Mouse (Mus musculus): ENCODE data around the gene Slc25a16. TPM values are rescaled to one million over a fixed set of nuclear protein-coding genes. Genes with fewer than 3 reads are reported as not detected.

Gene Slc25a16
- polyA plus RNA-seq (2012; ENCODE audit: low replicate concordance), result 12.8 and 16.9 TPM in 2 replicates

GRCm38 (mm10) chr10:62919925-62920765, at the start of gene Slc25a16:
Gene Slc25a16, plus strand, starts transcription at chr10:62920633.

GRCm38 (mm10) chr10:62908896-62909295, 11.5 kb upstream of the Slc25a16 start, which contains the start of gene Tet1:
Gene Tet1, minus strand, starts transcription at chr10:62908996.

GRCm38 (mm10) chr10:62946738-62947471, 26.5 kb downstream of the Slc25a16 start, which contains the start of gene Dna2:
Gene Dna2, plus strand, starts transcription at chr10:62947026.

GRCm38 (mm10) chr10:62980039-62980954, 59.9 kb downstream of the Slc25a16 start, which contains the start of gene Rufy2:
Gene Rufy2, plus strand, starts transcription at chr10:62980223.

Other genes starting within 250 kb of the Slc25a16 start
- gene Stox1, start 194.5 kb upstream of the Slc25a16 start, polyA plus RNA-seq (2012; ENCODE audit: low replicate concordance), result not detected in 2 replicates
- gene Ccar1, start 128.3 kb upstream of the Slc25a16 start, polyA plus RNA-seq (2012; ENCODE audit: low replicate concordance), result 0.74 and 8.3 TPM in 2 replicates
- 0.23 TPM in 1 of 2 replicates, not detected in the other for gene Tet1, start 11.6 kb upstream of the Slc25a16 start, polyA plus RNA-seq (2012; ENCODE audit: low replicate concordance)
- gene Dna2, start 26.4 kb downstream of the Slc25a16 start, polyA plus RNA-seq (2012; ENCODE audit: low replicate concordance), result 17.1 and 23.2 TPM in 2 replicates
- gene Rufy2, start 59.6 kb downstream of the Slc25a16 start, polyA plus RNA-seq (2012; ENCODE audit: low replicate concordance), result 0.46 and 0.79 TPM in 2 replicates
- gene Hnrnph3, start 103.6 kb downstream of the Slc25a16 start, polyA plus RNA-seq (2012; ENCODE audit: low replicate concordance), result 6.5 and 6.9 TPM in 2 replicates
- not detected in 2 replicates for gene Pbld2, start 103.7 kb downstream of the Slc25a16 start, polyA plus RNA-seq (2012; ENCODE audit: low replicate concordance)
- 0.16 TPM in 1 of 2 replicates, not detected in the other for gene Pbld1, start 139.5 kb downstream of the Slc25a16 start, polyA plus RNA-seq (2012; ENCODE audit: low replicate concordance)
- not detected in 2 replicates for gene Atoh7, start 179.0 kb downstream of the Slc25a16 start, polyA plus RNA-seq (2012; ENCODE audit: low replicate concordance)